Mouse (Mus musculus) midbrain, embryonic 16.5 days (tissue): ENCODE measurements around the gene Rtl1. TPM values are rescaled to one million over a fixed set of nuclear protein-coding genes. Genes with fewer than 3 reads are reported as not detected.
A peak's percentile ranks its signal among the peaks of the same experiment; 100 is the strongest.

Source experiments
- ATAC-seq: fragments of 200-750 bp; cut with Nextera tagmentation; 2 replicates; pipeline ENCODE4 v1.8.0; 2017; ENCODE audit warnings: moderate TSS enrichment
- H3K27ac ChIP-seq: fragments of 300-500 bp; sonication (generic); 2 replicates; pipeline ENCODE4 v1.5.1; 2014; ENCODE audit warnings: mild to moderate bottlenecking, low read length, mixed read lengths
- H3K27me3 ChIP-seq: fragments of 300-500 bp; sonication (generic); 2 replicates; pipeline ENCODE4 v1.6.1; 2014; ENCODE audit warnings: low read depth, low read length, mixed read lengths; ENCODE audit not compliant: control insufficient read depth, insufficient read depth
- H3K36me3 ChIP-seq: fragments of 300-500 bp; sonication (generic); 2 replicates; pipeline ENCODE4 v1.6.1; 2014; ENCODE audit warnings: mild to moderate bottlenecking, low read length, moderate library complexity, mixed read lengths; ENCODE audit not compliant: control insufficient read depth, insufficient read depth
- H3K4me1 ChIP-seq: fragments of 300-500 bp; sonication (generic); 2 replicates; pipeline ENCODE4 v1.6.1; 2014; ENCODE audit warnings: mild to moderate bottlenecking, low read length, mixed read lengths; ENCODE audit not compliant: control insufficient read depth, insufficient read depth
- H3K4me2 ChIP-seq: fragments of 300-500 bp; sonication (generic); 2 replicates; pipeline ENCODE4 v1.6.1; 2014; ENCODE audit warnings: mild to moderate bottlenecking, low read length, mixed read lengths
- H3K4me3 ChIP-seq: fragments of 300-500 bp; sonication (generic); 2 replicates; pipeline ENCODE4 v1.5.1; 2014; ENCODE audit warnings: low read depth, mild to moderate bottlenecking, low read length, moderate library complexity, mixed read lengths
- H3K9ac ChIP-seq: fragments of 300-500 bp; sonication (generic); 2 replicates; pipeline ENCODE4 v1.6.1; 2014; ENCODE audit warnings: low read depth, low read length, mixed read lengths
- H3K9me3 ChIP-seq: fragments of 300-500 bp; sonication (generic); replicated peaks from 2 replicates; pipeline ENCODE4 v1.6.1; 2014; ENCODE audit warnings: mild to moderate bottlenecking, low read length, mixed read lengths; ENCODE audit not compliant: control insufficient read depth, poor library complexity, severe bottlenecking
- WGBS: fragments of 180-500 bp; shearing (Covaris S2); extraction: QIAGEN DNeasy Blood & Tissue Kit; methylation state at CpG from one replicate; pipeline ENCODE4 v1.1.7; 2014; 5-methylcytosine and 5-hydroxymethylcytosine counted together
- polyA plus RNA-seq: library from polyadenylated mRNA; unstranded; fragments of >200 nt; fragmentation: Nextera tagmentation; extraction: Ambion mirVana; gene quantifications from 2 replicates; pipeline ENCODE4 v1.2.1, GENCODE M21; 2015

Rtl1 gene
- polyA plus RNA-seq, 1 experiment from 2014 or later: 2.2 TPM

DNA sequence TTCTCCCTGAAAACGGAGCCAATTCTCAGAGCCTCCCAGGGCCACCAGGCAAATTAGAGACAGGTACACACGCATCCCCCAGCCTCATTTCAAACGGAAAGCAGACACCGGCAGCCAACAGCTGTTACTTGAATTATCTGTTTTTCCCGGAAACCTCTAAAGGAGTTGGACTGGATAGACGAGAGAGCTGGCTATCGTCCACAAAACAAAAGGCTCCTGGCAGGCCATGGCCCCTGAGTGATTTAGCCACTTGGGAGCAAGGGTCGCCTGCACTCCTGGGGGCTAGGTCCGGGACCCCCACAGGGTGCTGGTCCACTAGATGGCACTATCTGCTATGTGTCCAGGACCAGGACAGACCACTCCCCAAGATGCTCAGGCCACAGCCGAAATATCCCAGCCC is 14.3 kb upstream of the Rtl1 start:
- H3K4me2 ChIP-seq: no peak overlapping the region
- no peaks in the 10 kb centered on the region for H3K9me3 ChIP-seq
- peaks cover 28% of the 10 kb centered on the region for H3K36me3 ChIP-seq
- no peaks in the 10 kb centered on the region for H3K27me3 ChIP-seq
- H3K9ac ChIP-seq: no peak overlapping the region
- 37% methylated on average over 10 of the region's 10 CpGs for WGBS
- peaks cover 2% of the 10 kb centered on the region; the same call in 1 of the 2 replicates for H3K4me1 ChIP-seq
- ATAC-seq: no peak
- H3K27ac ChIP-seq: no peak overlapping the region
- H3K4me3 ChIP-seq: no peak overlapping the region

DNA sequence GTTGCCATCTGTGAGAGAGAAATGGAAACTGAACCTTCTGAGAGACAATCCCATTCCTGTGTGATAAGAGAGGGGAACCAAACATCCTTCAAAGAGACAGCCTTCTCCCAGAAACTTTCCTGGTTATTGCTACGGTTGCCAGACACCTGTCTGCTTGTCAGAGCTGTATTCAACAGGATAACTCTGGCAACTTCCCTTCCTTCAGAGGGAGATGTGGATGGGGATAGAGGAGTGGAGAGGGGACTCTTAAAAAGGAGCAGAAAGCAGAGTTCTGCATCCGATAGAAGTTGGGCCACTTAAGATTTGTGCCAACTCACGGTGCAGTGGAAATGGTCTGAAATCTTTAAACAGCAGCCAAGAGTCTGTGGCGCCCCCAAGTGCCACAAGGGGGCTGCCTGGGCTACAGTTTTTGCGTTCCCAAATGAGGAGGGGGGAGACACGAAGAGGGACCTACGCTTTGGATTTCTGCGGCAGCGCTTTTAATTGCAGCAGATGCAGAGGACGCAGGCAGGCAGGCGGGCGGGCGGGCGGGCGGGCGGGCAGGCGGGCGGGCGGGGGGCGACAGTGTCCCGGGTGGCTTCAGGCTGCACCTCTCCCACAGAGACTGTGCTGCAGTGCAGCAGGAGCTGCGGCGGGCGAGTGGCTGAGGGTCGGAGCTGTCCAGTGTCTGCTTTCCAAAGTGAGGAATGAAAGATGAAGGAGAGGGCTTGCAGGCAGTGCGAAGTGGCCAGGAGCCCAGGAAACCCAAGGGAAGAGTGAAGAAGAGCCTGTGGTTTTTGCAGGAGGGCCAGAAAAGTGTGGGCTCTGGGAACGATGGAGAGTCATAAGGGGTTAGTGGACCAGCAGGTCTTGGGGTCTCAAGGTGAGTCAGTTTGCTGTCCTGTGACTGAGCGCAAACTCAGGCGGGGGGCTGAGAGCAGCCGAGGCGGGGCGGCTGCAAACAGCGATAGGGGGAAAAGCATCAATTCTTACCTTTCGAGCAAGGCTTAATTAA is 12.6 kb upstream of the Rtl1 start:
- no peak overlapping the region for H3K27ac ChIP-seq
- H3K4me2 ChIP-seq: peak overlapping the region; percentile 40
- H3K9ac ChIP-seq: no peak overlapping the region
- H3K4me1 ChIP-seq: peaks cover 2% of the 10 kb centered on the region; the same call in 1 of the 2 replicates
- ATAC-seq: no peak
- peaks cover 40% of the 10 kb centered on the region for H3K36me3 ChIP-seq
- no peaks in the 10 kb centered on the region for H3K27me3 ChIP-seq
- WGBS: 46% methylated on average over 32 of the region's 34 CpGs
- H3K9me3 ChIP-seq: no peaks in the 10 kb centered on the region
- H3K4me3 ChIP-seq: peak overlapping the region; percentile 23

DNA sequence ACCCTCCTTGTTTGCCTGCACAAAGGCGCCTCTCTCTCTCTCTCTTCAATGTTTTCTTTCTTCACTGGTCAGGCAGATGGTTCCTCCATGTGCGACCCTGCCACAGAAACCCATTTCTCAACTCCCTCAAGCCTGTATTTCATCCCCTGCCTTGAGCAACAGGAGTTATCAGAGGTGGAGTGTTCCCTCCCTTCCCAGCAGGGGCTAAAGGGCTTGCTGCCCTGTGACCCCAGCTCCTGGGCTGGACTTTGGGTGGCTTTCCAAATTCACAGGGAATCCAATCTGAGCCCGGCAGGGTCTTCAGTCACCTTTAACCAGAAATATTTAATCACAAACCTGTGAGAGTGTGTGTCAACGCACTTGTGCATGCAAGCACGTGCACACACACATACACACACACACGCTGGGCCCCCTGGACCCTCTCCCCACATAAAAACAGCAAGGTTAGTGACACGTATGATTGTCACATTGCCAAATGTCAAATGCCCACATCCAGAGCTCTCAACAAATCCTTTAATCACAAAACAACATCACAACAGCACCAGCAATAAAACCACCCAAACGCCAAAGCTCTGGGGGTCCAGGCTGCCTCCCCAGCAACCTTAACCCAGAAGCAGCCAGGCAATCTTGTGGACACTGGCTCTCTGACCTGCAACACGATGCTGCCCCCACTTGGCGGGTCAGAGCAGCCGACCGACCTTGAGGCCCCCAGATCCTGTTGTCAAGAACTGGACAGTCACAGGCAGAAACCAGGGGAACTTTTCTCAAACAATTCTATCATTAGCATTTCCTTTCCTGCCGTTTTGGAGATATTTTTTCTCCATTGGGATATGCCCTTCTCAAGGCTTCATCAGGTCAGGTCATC is 8.7 kb upstream of the Rtl1 start:
- H3K4me3 ChIP-seq: no peak overlapping the region
- H3K9ac ChIP-seq: no peak overlapping the region
- ATAC-seq: no peak
- H3K27ac ChIP-seq: no peak overlapping the region
- H3K4me2 ChIP-seq: no peak overlapping the region
- WGBS: 46% methylated on average over 13 of the region's 13 CpGs
- no peaks in the 10 kb centered on the region; the same call in 1 of the 2 replicates for H3K4me1 ChIP-seq
- H3K9me3 ChIP-seq: no peaks in the 10 kb centered on the region
- no peaks in the 10 kb centered on the region for H3K27me3 ChIP-seq
- peaks cover 52% of the 10 kb centered on the region for H3K36me3 ChIP-seq

DNA sequence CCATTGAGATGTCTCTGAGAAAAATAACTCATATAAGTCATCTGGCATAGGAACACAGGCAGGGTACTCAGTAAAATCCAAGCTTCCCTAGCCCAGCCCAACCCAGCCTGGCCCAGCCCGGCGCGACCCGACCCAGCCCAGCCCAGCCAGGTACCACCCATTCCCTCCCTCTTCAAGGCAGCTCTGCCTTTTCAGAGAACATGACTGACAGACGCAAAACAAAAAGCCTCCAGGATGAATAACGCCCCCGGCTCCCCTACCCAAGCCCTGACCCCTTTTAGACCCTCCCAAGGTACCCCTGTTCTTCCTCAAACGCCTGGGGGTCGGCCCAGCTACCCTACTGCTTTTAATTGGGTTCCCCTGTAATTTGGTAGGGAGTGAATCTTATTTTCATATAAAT is 7.8 kb upstream of the Rtl1 start:
- Histone ChIP-seq H3K27ac (no peak overlapping the region), H3K4me1 (no peaks in the 10 kb centered on the region; the same call in 1 of the 2 replicates), H3K9ac (no peak overlapping the region), H3K4me2 (no peak overlapping the region), H3K9me3 (no peaks in the 10 kb centered on the region), H3K36me3 (peaks cover 52% of the 10 kb centered on the region), H3K27me3 (no peaks in the 10 kb centered on the region), H3K4me3 (no peak overlapping the region)
- 34% methylated on average over 9 of the region's 9 CpGs for WGBS
- no peak for ATAC-seq

DNA sequence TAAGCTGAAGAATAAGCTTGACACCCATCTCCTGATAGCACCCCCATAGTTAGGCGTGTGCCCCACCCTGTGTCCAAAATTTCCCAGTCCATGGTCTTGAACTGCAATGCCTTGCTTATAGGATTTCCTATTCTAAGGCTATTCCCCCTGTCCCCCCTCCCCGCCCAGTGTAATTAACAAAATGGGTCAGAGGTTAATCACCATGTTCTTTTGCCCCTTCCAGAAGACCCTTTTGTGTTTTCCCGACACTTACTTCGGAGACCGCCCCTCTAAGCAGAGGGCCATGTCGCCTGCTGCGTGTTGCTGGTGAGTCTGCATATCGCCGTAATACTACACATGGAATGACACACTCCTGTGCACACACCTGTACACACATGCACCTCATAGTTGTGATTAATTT is 7.1 kb upstream of the Rtl1 start:
- Histone ChIP-seq H3K4me3 (no peak overlapping the region), H3K9ac (no peak overlapping the region), H3K4me2 (no peak overlapping the region), H3K4me1 (no peaks in the 10 kb centered on the region; the same call in 1 of the 2 replicates), H3K27me3 (no peaks in the 10 kb centered on the region), H3K27ac (no peak overlapping the region), H3K36me3 (peaks cover 52% of the 10 kb centered on the region), H3K9me3 (no peaks in the 10 kb centered on the region)
- ATAC-seq: no peak
- WGBS: 44% methylated on average over 9 of the region's 9 CpGs

DNA sequence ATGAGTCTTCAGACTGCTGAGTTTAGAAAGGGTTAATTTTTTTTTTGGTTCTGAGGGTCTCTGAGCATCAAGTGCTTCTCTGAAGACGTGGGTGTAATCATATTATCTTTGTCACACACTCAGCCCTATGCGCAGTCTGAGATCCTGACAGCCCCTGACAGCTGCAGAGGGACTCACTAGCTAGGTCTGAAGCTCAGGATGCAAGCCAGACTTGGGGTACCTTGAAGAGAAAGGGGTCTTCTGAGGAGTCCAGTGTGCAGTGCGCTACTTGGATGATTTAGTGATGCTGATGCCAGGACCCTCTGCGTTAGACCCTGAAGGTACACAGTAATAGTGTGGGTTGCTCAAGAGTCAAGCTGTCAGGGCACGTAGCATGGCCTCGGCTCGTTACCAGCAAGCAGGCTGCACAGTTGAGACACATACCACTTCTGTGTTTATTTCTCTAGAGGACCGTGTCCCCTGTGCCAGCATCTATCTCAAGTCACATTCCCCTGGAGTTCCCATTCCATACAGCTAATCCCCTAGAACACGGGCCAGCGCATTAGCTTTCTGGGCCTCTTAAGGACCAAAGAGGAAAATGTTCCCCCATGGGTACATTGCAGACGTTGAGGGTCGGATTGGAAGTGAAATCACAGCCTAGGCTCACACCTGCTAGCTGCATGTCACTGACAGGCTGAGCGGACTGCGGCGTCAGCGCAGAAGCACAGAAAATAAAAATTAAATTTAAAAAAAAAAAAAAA is 5.0 kb upstream of the Rtl1 start:
- H3K4me1 ChIP-seq: no peaks in the 10 kb centered on the region; the same call in 1 of the 2 replicates
- no peak for ATAC-seq
- no peak overlapping the region for H3K27ac ChIP-seq
- WGBS: 46% methylated on average over 16 of the region's 16 CpGs
- no peak overlapping the region for H3K9ac ChIP-seq
- peaks cover 36% of the 10 kb centered on the region for H3K36me3 ChIP-seq
- H3K4me3 ChIP-seq: no peak overlapping the region
- no peaks in the 10 kb centered on the region for H3K9me3 ChIP-seq
- no peaks in the 10 kb centered on the region for H3K27me3 ChIP-seq
- H3K4me2 ChIP-seq: no peak overlapping the region

DNA sequence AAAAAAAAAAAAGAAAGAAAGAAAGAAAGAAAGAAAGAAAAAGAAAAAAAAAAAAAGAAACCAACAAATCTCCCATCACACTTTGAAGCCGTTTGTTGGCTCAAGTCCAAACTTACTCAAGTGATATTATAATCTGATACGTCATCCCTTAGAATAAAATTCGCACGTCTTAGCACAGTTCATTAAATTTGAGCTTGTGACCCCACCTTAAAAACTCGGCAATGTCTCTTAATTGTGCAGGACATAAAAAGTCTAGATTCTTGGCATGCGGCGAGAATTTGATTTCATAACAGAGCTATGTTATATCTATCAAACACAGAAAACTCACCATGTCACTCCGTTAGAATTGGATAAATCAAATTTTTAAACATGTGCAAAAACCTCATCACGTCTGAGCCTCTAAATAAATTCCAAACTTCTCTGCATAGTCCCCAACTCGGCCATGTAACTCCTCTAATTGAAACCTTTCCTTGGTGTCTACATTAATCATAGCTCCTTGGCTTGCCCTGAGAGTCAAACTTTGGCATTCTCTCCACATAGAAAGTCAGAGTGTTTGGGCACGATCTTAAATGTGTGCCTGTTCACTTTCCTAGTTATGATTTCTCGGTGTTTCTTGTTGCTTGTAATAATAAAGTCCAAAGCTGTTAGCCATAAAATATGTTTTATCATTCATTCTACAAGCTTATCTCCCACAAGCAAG is 1.4 kb downstream of the Rtl1 start:
- Histone ChIP-seq H3K9ac (no peak overlapping the region), H3K4me1 (0 out of 2 replicates have a peak, but pooled peaks cover 3% of the 10 kb centered on the region), H3K4me3 (no peak overlapping the region), H3K9me3 (no peaks in the 10 kb centered on the region), H3K27me3 (no peaks in the 10 kb centered on the region), H3K27ac (no peak overlapping the region), H3K36me3 (peaks cover 10% of the 10 kb centered on the region; the same call in 1 of the 2 replicates), H3K4me2 (no peak overlapping the region)
- 77% methylated on average over 12 of the region's 12 CpGs for WGBS
- ATAC-seq: no peak

DNA sequence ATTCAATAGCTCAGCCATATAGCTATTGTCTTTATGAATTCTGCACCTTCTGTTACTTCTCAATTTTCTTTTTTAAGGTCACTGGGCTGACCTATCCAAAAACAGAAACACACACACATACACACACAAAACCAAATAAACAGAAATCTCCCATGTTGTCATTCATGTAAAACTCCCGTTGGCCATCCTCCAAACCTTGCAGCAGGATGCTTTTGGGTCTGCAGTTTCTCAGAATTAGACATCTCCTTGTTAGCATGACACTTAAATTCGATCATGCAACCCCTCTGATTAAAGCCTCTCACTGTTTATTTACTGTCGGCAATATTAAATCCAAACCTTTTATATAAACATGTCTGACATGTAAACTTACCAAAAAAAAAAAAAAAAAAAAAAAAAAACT is 3.4 kb downstream of the Rtl1 start:
- no peak for ATAC-seq
- Histone ChIP-seq H3K4me2 (no peak overlapping the region), H3K27me3 (no peaks in the 10 kb centered on the region), H3K9me3 (no peaks in the 10 kb centered on the region), H3K36me3 (peaks cover 19% of the 10 kb centered on the region), H3K27ac (no peak overlapping the region), H3K4me3 (no peak overlapping the region), H3K4me1 (0 out of 2 replicates have a peak, but pooled peaks cover 3% of the 10 kb centered on the region), H3K9ac (no peak overlapping the region)
- WGBS: 65% methylated on average over 3 of the region's 3 CpGs
